Mouse (Mus musculus): Measurements from ENCODE around the gene Trim42. TPM values are rescaled to one million over a fixed set of nuclear protein-coding genes. Genes with fewer than 3 reads are reported as not detected.
A peak's percentile ranks its signal among the peaks of the same experiment; 100 is the strongest.

Gene Trim42
- total RNA-seq (2021): not detected
- long read RNA-seq, experiment 1: 0 reads
- long read RNA-seq, experiment 2: 0 reads

- H3K4me3 ChIP-seq: no peak within 1 kb of the TSS
- no peak for DNase-seq (ENCODE audit: low spot score in 2 of 2)
- TF ChIP-seq CTCF (conservative IDR thresholded peaks at IDR 0.05): no peak
- no peak within 1 kb of the TSS for H3K27ac ChIP-seq
Observed at GRCm38 (mm10) chr9:97369591-97369990, at the start of gene Trim42. TSS of gene Trim42 (minus strand) at chr9:97369958.

DNA sequence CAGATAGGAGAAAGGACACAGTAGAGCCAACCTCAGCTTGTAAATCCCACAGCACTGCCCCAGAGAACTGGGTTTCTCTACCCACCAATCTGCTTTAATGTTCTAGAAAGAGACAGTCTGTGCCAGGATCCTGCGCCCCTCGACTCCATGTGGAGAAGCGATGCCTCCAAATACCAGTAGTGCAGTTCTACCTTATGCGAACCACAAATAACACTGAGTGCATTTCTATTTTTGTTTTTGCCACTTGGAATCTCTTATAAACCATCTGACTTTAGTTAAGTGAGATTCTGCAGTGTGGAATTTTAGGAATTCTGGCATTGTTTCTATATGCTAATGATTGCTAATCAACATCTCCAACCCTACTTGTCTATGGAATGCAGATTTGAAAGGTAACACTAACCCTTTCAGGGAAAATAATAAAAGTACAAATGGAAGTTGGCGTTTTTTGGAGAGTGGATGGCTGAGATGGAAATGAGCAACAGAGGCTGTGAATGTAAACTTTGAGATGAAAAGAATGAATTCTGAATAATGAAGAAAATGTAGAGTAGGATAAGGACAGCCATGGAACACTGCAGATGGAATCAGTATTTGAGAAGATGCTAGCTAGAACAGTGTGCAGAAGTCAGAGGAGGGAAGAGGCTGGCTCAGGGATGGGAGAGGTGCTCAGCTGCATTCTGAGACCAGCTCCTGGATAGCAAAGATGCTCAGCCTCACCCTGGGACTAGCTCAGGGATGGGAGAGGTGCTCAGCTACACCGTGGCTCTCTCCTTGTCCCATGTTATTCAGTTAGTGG lies 45.3 kb upstream of the Trim42 start:
- peak overlapping the region; percentile 36 for H3K27ac ChIP-seq
- H3K4me3 ChIP-seq: no peak overlapping the region
- no peak for DNase-seq (ENCODE audit: low spot score in 2 of 2)
- no peak for TF ChIP-seq CTCF (conservative IDR thresholded peaks at IDR 0.05)

- H3K27ac ChIP-seq: no peak overlapping the region
- peak; percentile 63 for TF ChIP-seq CTCF (conservative IDR thresholded peaks at IDR 0.05)
Observed at GRCm38 (mm10) chr9:97408142-97408541, 38.4 kb upstream of the Trim42 start.

DNA sequence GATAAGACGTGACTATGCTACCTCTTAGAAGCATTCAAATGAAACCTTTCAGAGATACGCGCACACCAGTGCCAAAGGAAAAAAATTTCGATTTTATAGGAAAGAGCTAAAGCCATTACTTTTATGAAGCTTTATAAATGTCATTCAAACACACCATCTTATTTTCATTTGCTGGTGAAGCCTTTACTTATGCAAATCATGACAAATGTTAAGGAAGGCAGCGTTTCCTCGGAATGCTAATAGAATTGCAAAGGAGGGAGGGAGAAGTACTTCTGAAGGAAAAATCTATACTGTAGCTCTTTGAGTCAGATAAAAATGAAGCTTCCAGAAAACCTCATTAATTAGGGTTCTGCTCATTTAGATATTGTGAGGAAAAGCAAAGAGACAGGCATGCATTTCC lies 13.3 kb downstream of the Trim42 start:
- no peak for DNase-seq (ENCODE audit: low spot score in 2 of 2)
- TF ChIP-seq CTCF (conservative IDR thresholded peaks at IDR 0.05): no peak
- Histone ChIP-seq H3K4me3 (no peak overlapping the region), H3K27ac (peak overlapping the region; percentile 5; the same call in 1 of the 2 replicates)

More at GRCm38 (mm10) chr9:97408142-97408541, 38.4 kb upstream of the Trim42 start:
- H3K4me3 ChIP-seq: no peak overlapping the region
- no peak for DNase-seq (ENCODE audit: low spot score in 2 of 2)

GRCm38 (mm10) chr9:97344767-97345297 lies 24.9 kb downstream of the Trim42 start:
- H3K27ac ChIP-seq: no peak overlapping the region
- no peak overlapping the region for H3K4me3 ChIP-seq
- TF ChIP-seq CTCF (conservative IDR thresholded peaks at IDR 0.05): no peak
- no peak for DNase-seq (ENCODE audit: low spot score in 2 of 2)

DNA sequence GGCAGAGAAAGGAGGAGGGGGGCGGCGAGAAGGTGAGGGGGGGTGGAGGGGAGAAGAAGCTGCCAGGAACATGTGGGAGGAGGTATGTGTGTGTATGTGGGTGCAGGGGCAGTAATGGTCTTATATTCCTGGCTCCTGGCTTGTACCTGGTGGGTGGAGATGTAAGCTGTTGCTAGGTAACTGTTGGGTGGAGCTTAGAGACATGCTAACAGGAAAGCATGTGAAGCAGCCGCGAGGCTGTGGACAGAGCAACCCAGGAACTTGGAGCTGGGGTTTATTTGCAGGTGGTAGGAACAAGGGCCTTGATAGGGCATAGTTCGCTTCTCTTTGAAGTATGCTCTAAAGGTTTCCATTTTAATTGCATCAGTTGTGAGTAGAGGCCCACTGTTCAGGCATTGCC lies 28.0 kb downstream of the Trim42 start:
- H3K4me3 ChIP-seq: no peak overlapping the region
- TF ChIP-seq CTCF (conservative IDR thresholded peaks at IDR 0.05): no peak
- H3K27ac ChIP-seq: no peak overlapping the region
- DNase-seq (ENCODE audit: low spot score in 2 of 2): no peak

GRCm38 (mm10) chr9:97322846-97323245 lies 46.9 kb downstream of the Trim42 start:
- peak; percentile 32 to 66 for DNase-seq (ENCODE audit: low spot score in 2 of 2)
- Histone ChIP-seq H3K27ac (peak overlapping the region; percentile 46; the same call in 1 of the 2 replicates), H3K4me3 (no peak overlapping the region)
- peak; percentile 91 for TF ChIP-seq CTCF (conservative IDR thresholded peaks at IDR 0.05)

DNA sequence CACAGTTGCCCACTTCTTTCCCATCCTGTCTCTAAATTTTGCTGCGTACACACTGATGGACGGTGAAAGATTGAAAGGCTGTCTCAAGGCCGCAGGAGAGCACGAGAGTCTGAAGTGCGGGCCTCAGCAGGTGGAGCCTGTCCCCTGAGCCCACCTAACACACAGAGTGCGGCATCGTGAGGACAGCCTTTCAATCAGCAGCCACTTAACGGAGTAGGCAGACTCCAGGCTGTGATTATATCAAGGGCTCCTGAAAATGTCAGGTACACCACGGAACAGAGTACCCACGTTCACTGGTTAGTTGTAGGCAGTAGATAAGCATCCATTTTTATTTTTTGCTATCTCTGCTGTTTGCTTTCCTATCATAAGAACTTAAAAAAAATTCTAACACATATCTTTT lies 47.6 kb downstream of the Trim42 start:
- Histone ChIP-seq H3K4me3 (no peak overlapping the region), H3K27ac (peak overlapping the region; percentile 46; the same call in 1 of the 2 replicates)
- no peak for TF ChIP-seq CTCF (conservative IDR thresholded peaks at IDR 0.05)
- DNase-seq (ENCODE audit: low spot score in 2 of 2): no peak

GRCm38 (mm10) chr9:97315421-97316055 lies 54.2 kb downstream of the Trim42 start:
- no peak overlapping the region for H3K27ac ChIP-seq
- no peak for DNase-seq (ENCODE audit: low spot score in 2 of 2)
- TF ChIP-seq CTCF (conservative IDR thresholded peaks at IDR 0.05): peak; percentile 81
- no peak overlapping the region for H3K4me3 ChIP-seq

GRCm38 (mm10) chr9:97311614-97312013 lies 58.1 kb downstream of the Trim42 start:
- Histone ChIP-seq H3K27ac (no peak overlapping the region), H3K4me3 (no peak overlapping the region)
- no peak for DNase-seq (ENCODE audit: low spot score in 2 of 2)
- TF ChIP-seq CTCF (conservative IDR thresholded peaks at IDR 0.05): no peak

- Histone ChIP-seq H3K27ac (no peak overlapping the region), H3K4me3 (no peak overlapping the region)
- peak in 1 of 2 experiments; percentile 5 for DNase-seq (ENCODE audit: low spot score in 2 of 2)
- TF ChIP-seq CTCF (conservative IDR thresholded peaks at IDR 0.05): no peak
Observed at GRCm38 (mm10) chr9:97309509-97310053, 60.2 kb downstream of the Trim42 start.

DNA sequence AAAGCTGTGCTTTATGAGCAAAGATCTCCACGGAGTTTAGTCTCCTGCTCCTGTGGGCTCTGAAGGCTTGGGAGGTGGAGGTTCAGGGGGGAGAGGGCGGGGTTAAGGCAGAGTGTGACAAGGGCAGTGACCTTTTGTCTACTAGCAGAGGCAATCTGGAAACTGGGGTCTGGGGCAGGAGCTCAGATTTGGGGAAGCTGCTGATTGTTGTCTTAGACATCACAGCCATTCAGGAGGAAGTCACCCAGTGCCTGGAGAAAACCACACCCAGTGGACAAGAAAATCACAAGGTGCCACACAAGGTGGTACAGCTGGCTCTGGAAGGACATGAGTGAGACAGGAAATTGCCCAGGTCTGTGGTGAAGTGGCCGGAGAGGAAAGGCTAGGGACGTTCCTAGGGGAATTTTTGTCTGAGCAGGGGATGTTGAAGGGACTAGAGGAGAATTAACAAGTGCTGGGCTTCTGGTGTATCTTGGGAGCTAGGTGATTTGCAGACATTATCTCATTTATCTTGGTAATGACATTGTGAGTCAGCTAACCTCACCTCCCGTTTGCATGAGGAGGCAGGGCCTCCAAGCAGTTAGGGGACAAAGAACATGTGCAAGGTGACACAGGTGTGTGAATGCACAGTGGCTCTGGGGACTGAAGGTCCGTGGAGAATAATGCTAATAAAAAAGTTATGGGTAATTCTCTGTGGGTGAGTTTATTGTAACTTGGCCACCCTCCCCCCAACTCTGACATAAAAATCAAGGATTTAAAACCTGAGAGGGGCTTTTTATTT lies 61.9 kb downstream of the Trim42 start:
- H3K4me3 ChIP-seq: no peak overlapping the region
- no peak overlapping the region for H3K27ac ChIP-seq
- TF ChIP-seq CTCF (conservative IDR thresholded peaks at IDR 0.05): no peak
- peak in 1 of 2 experiments; percentile 3 for DNase-seq (ENCODE audit: low spot score in 2 of 2)

All from layer of hippocampus, adult 2 months (tissue).